Mouse (Mus musculus) heart, embryonic 10.5 days (tissue): ENCODE results near the gene Cyp2w1. TPM values are rescaled to one million over a fixed set of nuclear protein-coding genes. Genes with fewer than 3 reads are reported as not detected.
A peak's percentile ranks its signal among the peaks of the same experiment; 100 is the strongest.
"Not testable (repeated sequence)": the region's sequence is repeated elsewhere in the genome, so short reads cannot be mapped to it uniquely, and the experiment has no call there.

Experiments used
- DNase-seq: peaks from one replicate; pipeline ENCODE4 v3.0.0-alpha.2; 2017; ENCODE audit warnings: low spot score
- H3K27ac ChIP-seq: fragments of 300-500 bp; sonication (generic); 2 replicates; pipeline ENCODE4 v1.5.1; 2016; ENCODE audit warnings: mild to moderate bottlenecking
- H3K27me3 ChIP-seq: fragments of 300-500 bp; sonication (generic); 2 replicates; pipeline ENCODE4 v1.6.1; 2016; ENCODE audit warnings: mild to moderate bottlenecking; ENCODE audit not compliant: poor library complexity, insufficient read depth, severe bottlenecking
- H3K36me3 ChIP-seq: fragments of 300-500 bp; sonication (generic); 2 replicates; pipeline ENCODE4 v1.6.1; 2016; ENCODE audit warnings: mild to moderate bottlenecking, moderate library complexity
- H3K4me1 ChIP-seq: fragments of 300-500 bp; sonication (generic); 2 replicates; pipeline ENCODE4 v1.6.1; 2016; ENCODE audit warnings: mild to moderate bottlenecking
- H3K4me3 ChIP-seq: fragments of 300-500 bp; sonication (generic); 2 replicates; pipeline ENCODE4 v1.5.1; 2016; ENCODE audit warnings: mild to moderate bottlenecking, moderate library complexity
- H3K9me3 ChIP-seq: fragments of 300-500 bp; sonication (generic); 2 replicates; pipeline ENCODE4 v1.6.1; 2016; ENCODE audit warnings: mild to moderate bottlenecking, moderate library complexity
- WGBS: fragments of 180-500 bp; shearing (Covaris S2); methylation state at CpG from one replicate; pipeline ENCODE4 v1.1.7; 2016; 5-methylcytosine and 5-hydroxymethylcytosine counted together
- polyA plus RNA-seq: library from polyadenylated mRNA; unstranded; fragments of >200 nt; fragmentation: Nextera tagmentation; extraction: Ambion mirVana; gene quantifications from 2 replicates; pipeline ENCODE4 v1.2.1, GENCODE M21; 2016

The Cyp2w1 gene
- polyA plus RNA-seq, 1 experiment from 2014 or later, result not detected

DNA sequence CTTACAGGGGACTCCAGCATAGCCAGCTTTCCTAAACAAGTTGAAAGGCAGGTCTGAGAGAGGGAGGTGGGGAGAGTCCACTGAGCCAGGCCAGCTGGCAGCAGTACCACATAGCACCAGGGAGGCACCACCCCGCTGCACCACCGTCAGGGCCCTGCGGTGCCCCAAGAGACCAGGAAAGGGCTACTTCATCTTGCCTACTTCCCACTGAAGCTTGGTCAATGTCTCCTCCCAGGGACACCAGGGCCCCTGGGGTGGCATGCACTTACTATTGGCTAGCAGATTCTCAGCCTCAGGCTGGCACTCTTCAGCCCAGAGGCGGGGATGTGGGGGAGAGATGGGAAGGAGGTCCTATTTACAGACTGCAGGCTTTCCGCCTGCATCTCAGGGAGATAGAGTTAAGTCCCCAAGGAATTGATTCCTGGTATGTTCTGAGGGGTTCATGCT, 28.3 kb upstream of the Cyp2w1 start:
- DNase-seq, result no peak
- Histone ChIP-seq H3K27ac (no peak overlapping the region), H3K4me3 (peak overlapping the region; percentile 75; the same call in 1 of the 2 replicates), H3K36me3 (no peaks in the 10 kb centered on the region), H3K4me1 (peaks cover 15% of the 10 kb centered on the region), H3K9me3 (no peaks in the 10 kb centered on the region), H3K27me3 (peaks cover 91% of the 10 kb centered on the region)
- 66% methylated on average over 5 of the region's 5 CpGs for WGBS

DNA sequence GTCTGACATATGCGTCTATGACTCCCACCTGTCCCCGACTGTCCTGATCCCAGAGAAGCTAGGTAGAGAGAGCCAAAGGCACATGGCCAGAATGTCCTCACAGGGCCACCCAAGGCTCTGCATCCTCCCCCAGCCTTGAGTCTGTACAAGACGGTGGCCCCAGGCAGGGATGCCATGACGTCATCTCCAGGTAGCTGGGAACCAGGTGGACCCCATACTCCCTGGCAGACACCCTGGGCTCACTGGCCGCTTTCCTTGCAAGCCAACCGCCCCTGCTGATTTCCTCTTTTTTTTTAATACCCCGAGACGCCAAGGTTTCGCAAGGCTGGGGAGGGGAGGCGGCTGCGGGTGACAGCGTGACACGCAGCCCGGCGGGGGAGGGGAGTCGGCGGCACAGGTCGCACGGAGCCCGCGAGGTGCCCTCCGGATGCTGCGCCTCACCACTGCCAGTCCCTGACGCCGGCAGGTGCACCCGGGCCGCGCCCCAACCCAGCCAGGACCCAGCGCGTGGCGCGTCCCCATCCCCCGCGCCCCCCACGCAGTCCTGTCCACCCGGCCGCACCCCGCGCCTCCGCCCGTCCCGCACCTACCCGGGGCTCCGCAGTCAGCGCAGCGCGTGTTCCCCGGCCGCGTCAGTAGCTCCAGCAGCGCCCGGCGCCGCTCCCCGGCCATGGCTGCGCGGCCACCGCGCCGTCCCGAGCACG, 27.6 kb upstream of the Cyp2w1 start:
- peak overlapping the region; percentile 75 for H3K4me3 ChIP-seq
- DNase-seq, result no peak
- H3K9me3 ChIP-seq, result no peaks in the 10 kb centered on the region
- H3K36me3 ChIP-seq, result no peaks in the 10 kb centered on the region
- peaks cover 15% of the 10 kb centered on the region for H3K4me1 ChIP-seq
- peak overlapping the region; percentile 75 for H3K27ac ChIP-seq
- peaks cover 96% of the 10 kb centered on the region for H3K27me3 ChIP-seq
- WGBS, result 3% methylated on average over 61 of the region's 62 CpGs

DNA sequence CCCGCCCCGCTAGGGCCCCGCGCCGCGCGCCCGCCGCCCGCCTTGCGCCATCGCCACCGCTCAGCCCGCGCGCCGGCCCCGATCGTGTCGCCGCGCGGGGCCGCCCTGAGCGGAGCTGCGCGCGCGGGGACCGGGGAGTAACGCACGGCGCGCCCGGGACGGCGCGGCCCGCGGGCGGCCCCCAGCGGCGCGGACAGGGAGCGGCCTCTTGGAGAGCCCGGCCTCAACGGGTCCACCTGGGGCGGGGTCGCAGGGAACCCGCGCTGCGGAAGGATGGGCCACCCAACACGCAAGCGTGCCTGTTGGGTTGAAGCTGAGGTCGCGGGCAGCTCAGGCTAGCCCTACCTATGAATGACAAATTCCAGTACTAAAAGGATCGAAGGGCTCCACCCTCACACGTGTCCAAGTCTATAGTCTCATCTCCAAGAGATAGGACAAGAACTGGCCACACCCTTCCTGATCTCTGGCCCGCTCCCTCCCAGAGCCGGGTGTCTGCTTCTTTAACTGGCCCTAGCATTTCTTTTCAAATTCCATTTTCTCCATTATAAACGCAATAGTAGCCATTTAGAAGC, 26.9 kb upstream of the Cyp2w1 start, which contains the start of gene Adap1:
Adap1 (minus strand) TSS at position 228 of the 572 bp plus-strand sequence.
- H3K36me3 ChIP-seq, result no peaks in the 10 kb centered on the region
- DNase-seq, result no peak
- H3K4me1 ChIP-seq, result peaks cover 15% of the 10 kb centered on the region
- H3K4me3 ChIP-seq, result peak within 1 kb of the TSS; percentile 75
- H3K27ac ChIP-seq, result peak within 1 kb of the TSS; percentile 75
- WGBS, result 5% methylated on average over 61 of the region's 61 CpGs
- H3K27me3 ChIP-seq, result peaks cover 96% of the 10 kb centered on the region
- H3K9me3 ChIP-seq, result no peaks in the 10 kb centered on the region

DNA sequence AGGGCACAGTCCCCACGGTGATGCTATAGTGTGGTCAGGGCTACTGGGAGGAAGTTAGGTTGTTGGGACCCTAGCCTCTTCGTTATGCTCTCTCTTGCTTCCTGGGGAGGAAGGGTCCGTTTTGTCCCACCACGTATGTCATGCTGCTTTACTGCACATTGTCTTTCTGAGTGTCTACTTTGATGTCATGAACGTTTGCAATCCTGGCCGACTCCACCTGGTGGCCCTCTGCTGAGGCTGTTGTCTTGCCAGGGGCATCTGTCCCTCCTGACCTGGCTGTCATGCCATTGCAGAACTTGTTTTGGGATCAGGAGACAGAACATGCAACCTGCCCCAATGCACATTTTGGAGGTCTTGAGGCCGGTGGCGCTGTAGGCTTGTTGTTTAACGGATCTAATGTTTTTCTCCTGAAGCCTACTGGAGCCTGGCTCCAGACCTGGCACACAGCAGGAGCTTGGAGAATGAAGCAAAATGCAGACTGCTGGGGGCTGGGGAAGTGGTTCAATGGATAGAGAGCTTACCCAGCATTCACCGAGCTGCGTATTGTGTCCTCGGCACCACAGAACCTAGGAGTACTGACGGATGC, 26.2 kb upstream of the Cyp2w1 start:
- H3K27me3 ChIP-seq, result peaks cover 96% of the 10 kb centered on the region
- 65% methylated on average over 13 of the region's 13 CpGs for WGBS
- no peak for DNase-seq

DNA sequence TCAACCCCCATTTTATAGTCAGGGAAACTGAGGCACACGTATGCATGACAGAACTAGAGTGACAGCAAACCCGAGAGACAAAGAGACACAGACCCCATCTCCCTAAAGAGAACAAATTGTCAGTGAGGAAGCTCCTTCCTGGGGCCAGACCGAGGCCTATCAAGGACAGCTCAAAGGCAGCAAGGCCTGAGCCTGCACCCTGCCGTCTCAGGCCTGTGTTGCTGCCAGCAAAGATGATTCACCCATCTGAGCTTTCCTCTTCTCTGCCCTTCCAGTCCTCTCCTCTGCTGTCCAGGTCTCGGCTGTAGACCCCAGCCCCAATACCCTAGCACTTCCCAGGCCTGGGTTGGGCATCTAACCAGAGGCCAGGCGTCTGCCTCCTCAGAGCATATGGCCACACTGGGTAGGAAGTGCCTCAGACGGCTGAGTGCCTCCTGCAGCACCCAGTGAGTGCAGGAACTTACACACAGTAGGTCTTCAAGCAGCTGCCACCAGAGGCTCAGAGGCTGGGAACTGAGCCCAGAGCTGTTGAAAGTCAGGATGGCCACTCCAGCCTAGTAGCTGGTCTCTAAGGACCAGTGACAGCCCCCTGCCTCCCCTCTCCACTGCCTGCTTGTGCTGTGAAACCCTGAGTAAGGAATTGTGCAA, 25.3 kb upstream of the Cyp2w1 start:
- no peak for DNase-seq
- H3K27ac ChIP-seq, result no peak overlapping the region
- H3K4me1 ChIP-seq, result peaks cover 20% of the 10 kb centered on the region
- H3K4me3 ChIP-seq, result no peak overlapping the region
- H3K36me3 ChIP-seq, result no peaks in the 10 kb centered on the region
- 64% methylated on average over 7 of the region's 7 CpGs for WGBS
- H3K27me3 ChIP-seq, result peaks cover 96% of the 10 kb centered on the region
- no peaks in the 10 kb centered on the region for H3K9me3 ChIP-seq

More for the DNA sequence above, 26.2 kb upstream of the Cyp2w1 start:
- no peak overlapping the region for H3K4me3 ChIP-seq
- no peaks in the 10 kb centered on the region for H3K36me3 ChIP-seq
- peaks cover 15% of the 10 kb centered on the region for H3K4me1 ChIP-seq
- no peaks in the 10 kb centered on the region for H3K9me3 ChIP-seq
- H3K27ac ChIP-seq, result no peak overlapping the region

DNA sequence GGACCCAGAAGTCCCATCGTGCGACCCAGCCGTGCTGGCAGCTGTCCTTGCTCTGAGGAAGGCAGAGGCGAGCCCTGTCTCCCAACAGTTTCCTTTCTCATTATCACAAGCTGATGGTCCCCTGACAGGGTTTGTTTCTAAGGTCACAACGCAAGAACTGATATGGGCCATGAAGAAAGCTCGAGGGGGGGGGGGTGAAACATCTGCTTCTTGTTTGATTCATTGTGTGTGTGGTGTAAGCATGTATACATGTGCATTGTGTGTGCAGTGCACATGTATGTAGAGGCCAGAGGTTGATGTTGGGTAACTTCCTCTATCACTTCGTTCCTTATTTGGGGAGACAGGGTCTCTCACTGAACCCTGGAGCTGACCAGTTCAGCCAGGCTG, 24.8 kb upstream of the Cyp2w1 start:
- no peak overlapping the region for H3K27ac ChIP-seq
- H3K36me3 ChIP-seq, result no peaks in the 10 kb centered on the region
- 69% methylated on average over 7 of the region's 7 CpGs for WGBS
- no peaks in the 10 kb centered on the region for H3K9me3 ChIP-seq
- H3K4me1 ChIP-seq, result peaks cover 25% of the 10 kb centered on the region
- H3K27me3 ChIP-seq, result peaks cover 96% of the 10 kb centered on the region
- H3K4me3 ChIP-seq, result no peak overlapping the region
- no peak for DNase-seq

DNA sequence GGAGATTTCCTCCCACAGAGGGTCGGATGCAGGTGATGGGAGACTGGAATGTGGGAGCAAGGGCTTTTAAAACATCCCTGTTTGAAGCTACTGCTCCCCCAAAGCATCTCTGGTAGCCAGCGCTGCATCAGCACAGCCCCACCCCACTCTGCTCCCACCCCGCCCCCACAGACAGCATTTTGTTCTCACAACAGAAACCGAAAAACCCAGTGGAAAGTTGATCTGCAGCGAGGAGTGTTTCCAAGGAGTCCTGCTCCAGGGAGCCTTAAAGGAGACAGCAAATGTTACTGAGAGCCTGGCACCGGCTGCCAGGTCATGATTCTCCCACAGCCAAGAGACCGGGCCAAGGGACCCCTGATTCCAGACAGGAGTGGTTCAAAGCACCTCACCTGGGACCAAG, 21.7 kb upstream of the Cyp2w1 start:
- H3K27ac ChIP-seq, result no peak overlapping the region
- WGBS, result 66% methylated on average over 7 of the region's 7 CpGs
- peaks cover 13% of the 10 kb centered on the region for H3K36me3 ChIP-seq
- no peak for DNase-seq
- H3K4me3 ChIP-seq, result no peak overlapping the region
- no peaks in the 10 kb centered on the region for H3K9me3 ChIP-seq
- peaks cover 81% of the 10 kb centered on the region for H3K27me3 ChIP-seq
- peaks cover 15% of the 10 kb centered on the region for H3K4me1 ChIP-seq

DNA sequence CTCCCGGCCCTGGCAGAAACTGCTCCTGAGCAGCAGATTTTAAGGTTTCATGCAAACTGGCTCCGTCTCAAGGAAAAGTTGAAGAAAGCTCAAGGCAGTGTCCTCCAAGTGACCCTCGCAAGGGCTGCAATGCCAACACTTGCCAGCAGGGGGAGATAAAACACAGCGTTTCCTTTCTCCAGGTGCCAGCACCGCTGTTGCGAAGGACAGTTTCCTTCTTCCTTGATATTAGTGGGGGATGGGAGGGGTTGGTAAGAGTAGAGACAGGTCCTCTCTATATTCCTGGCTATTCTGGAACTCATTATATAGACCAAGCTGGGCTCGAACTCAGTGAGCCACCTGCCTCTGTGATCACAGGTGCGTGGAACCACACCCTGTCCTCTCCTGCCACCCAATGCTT, 20.7 kb upstream of the Cyp2w1 start:
- Histone ChIP-seq H3K27ac (no peak overlapping the region), H3K4me3 (no peak overlapping the region), H3K27me3 (peaks cover 77% of the 10 kb centered on the region), H3K9me3 (no peaks in the 10 kb centered on the region), H3K36me3 (peaks cover 21% of the 10 kb centered on the region), H3K4me1 (peaks cover 15% of the 10 kb centered on the region)
- peak; percentile 86 for DNase-seq
- 23% methylated on average over 8 of the region's 8 CpGs for WGBS

DNA sequence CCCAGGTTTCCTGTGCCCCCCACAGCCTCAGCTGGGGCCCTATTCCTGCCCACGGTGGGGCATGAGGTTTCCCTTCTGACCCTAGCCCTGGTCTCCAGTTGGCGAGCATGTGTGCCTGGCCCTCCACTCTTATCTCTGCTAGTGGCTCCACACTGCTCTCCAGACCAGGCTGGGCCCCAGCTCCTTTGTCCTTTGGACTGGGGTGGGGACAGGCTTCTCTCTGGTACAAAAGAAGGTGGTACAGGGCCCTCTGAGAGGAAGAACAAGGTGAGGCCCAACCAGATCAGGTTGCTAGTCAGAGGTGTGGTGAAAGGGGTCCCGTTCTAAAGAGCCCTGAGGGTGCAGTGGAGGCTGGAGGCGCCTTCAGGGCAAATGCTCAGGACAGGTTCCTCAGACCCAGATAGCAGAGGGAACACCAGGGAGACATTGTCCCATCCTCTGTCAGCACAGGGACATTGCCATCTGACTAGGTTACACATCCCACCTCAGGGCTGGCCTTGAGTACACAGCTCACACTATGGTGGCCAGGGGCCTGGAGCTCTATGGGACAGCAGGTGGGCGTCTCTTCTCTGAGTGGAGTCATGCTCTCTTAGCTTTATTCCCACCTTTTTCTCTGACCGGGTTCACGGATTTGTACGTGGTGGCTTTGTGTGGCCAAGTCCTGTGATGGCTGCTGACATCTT, 19.7 kb upstream of the Cyp2w1 start:
- 69% methylated on average over 8 of the region's 8 CpGs for WGBS
- no peak overlapping the region for H3K4me3 ChIP-seq
- H3K27ac ChIP-seq, result peak overlapping the region; percentile 49
- DNase-seq, result no peak
- H3K9me3 ChIP-seq, result no peaks in the 10 kb centered on the region
- peaks cover 29% of the 10 kb centered on the region for H3K36me3 ChIP-seq
- peaks cover 22% of the 10 kb centered on the region for H3K4me1 ChIP-seq
- peaks cover 67% of the 10 kb centered on the region for H3K27me3 ChIP-seq

DNA sequence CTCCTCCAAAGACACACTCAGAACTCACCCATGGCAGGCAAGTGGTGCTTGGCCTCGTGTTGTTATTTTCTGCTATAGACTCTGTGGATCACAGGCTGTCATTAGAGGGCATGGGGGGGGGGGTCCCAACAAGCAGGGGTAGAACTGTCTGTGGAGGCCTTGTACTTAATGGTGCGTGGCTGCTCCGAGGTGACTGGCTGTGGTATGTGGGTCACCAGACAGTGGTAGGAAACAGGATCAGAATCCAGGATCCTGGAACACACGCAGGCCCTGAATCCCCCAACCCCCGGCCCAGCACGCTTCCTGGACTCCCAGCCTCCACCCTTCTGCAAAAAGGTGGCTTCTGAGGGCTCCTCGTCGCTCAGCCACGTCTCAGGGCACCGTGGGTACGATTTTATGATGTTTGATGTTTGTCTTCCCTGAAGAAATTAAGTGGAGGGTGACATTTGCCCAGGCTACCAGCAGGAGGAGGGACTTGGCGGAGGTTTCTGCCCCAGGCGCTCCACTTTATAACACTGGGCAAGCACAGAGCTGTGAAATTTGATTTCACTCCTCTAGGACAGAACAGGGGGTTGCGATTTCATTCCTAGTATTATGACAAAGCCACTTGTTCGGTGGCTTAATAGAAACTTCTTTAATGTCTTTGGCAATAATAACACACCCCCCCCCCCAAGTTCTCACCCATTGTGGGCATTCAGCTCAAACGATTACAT, 19.0 kb upstream of the Cyp2w1 start:
- Histone ChIP-seq H3K9me3 (no peaks in the 10 kb centered on the region), H3K36me3 (peaks cover 34% of the 10 kb centered on the region), H3K4me3 (no peak overlapping the region), H3K27ac (0 out of 2 replicates have a peak overlapping the region, but pooled peaks have one; percentile 49), H3K4me1 (peaks cover 29% of the 10 kb centered on the region), H3K27me3 (peaks cover 60% of the 10 kb centered on the region)
- WGBS, result 86% methylated on average over 16 of the region's 16 CpGs
- DNase-seq, result no peak

DNA sequence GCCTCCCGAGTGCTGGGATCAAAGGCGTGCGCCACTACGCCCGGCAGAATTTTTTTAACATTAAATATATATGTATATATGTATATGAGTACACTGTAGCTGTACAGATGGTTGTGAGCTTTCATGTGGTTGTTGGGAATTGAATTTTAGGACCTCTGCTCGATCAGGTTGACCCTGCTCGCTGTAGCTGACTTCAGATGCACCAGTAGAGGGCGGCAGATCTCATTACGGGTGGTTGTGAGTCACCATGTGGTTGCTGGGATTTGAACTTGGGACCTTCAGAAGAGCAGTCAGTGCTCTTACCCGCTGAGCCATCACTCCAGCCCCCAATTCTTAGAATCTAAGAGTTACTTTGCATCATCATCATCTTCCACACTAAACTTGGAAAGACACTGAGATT, 18.0 kb upstream of the Cyp2w1 start:
- WGBS, result 82% methylated on average over 10 of the region's 10 CpGs
- H3K9me3 ChIP-seq, H3K27ac ChIP-seq, H3K4me3 ChIP-seq, DNase-seq: not testable (repeated sequence)
- peaks cover 54% of the 10 kb centered on the region for H3K27me3 ChIP-seq
- peaks cover 43% of the 10 kb centered on the region for H3K36me3 ChIP-seq
- peaks cover 39% of the 10 kb centered on the region for H3K4me1 ChIP-seq

DNA sequence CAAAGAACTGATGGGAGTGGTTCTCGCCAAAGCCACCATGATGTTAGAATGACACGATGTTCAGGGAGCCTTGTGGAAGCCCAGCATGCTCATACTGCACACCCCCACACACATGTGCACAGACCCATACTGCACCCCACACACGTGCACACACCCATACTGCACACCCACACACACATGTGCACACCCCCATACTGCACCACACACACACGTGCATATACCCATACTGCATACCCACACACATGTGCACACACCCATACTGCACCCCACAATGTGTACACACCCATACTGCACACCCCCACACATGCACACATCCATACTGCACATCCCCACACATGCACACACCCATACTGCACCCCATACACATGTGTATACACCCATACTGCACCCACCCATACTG, 16.8 kb upstream of the Cyp2w1 start:
- Histone ChIP-seq H3K4me1 (peaks cover 48% of the 10 kb centered on the region), H3K27me3 (peaks cover 42% of the 10 kb centered on the region), H3K27ac (no peak overlapping the region), H3K9me3 (no peaks in the 10 kb centered on the region), H3K4me3 (no peak overlapping the region), H3K36me3 (peaks cover 56% of the 10 kb centered on the region)
- DNase-seq, result no peak
- WGBS, result 90% methylated on average over 4 of the region's 4 CpGs
